Mouse (Mus musculus): ENCODE measurements at regions not wholly inside any gene's neighbourhood (a gene's known extent, or its start where the extent isn't known, plus 50 kb on each side); places are given as distances from the start of the nearest gene placed in this dataset.

DNA sequence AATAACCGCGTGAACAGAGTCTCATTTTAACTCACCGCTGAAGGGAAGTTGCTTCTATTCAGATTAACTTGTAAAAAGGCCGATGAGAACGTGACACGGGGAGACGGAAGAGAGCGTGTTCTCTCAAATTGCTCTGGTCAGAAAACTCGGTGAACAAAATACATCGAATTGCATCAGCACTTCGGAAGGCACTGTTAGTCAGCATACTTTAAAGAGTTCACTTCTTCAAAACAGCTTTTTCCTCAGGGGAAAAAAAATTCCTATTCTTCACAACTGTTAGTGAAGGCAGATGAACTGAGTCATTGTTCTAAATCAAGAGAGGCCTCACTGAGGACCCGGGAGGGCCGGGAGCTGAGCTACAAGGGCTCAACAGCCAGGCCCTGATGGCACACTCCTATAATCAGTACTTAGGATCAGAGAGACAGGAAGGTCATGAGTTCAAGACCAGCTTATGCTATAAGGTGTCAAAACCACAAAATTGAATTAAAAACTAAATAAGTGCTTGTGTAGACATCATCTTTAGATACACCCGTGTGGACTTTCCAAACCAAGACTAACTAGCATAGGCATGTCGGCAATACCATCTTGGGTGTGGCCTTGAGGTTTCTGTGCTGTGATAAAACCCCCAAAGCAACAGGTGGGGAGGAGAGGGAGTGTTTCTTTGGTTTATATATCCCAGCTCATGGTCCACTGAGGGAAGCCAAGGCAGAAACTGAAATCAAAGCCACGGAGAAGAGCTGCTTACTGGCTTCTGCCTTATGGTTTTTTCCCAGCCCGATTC is 131.2 kb upstream of the Dyrk2 start:
- H3K27ac ChIP-seq (ENCODE audit: insufficient read depth, low read length) = peak overlapping the region; percentile 89
- H3K4me3 ChIP-seq (ENCODE audit: insufficient read depth, low read length) = no peak overlapping the region
- TF ChIP-seq CTCF (IDR thresholded peaks at IDR 0.05; ENCODE audit: borderline replicate concordance, insufficient read depth, low read length) = no peak
- no peak for TF ChIP-seq POLR2A (IDR thresholded peaks at IDR 0.05; ENCODE audit: low read depth, low read length)
- peaks cover 6% of the 10 kb centered on the region; the same call in 1 of the 2 replicates for H3K4me1 ChIP-seq (ENCODE audit: control insufficient read depth, insufficient read depth, low read length)

DNA sequence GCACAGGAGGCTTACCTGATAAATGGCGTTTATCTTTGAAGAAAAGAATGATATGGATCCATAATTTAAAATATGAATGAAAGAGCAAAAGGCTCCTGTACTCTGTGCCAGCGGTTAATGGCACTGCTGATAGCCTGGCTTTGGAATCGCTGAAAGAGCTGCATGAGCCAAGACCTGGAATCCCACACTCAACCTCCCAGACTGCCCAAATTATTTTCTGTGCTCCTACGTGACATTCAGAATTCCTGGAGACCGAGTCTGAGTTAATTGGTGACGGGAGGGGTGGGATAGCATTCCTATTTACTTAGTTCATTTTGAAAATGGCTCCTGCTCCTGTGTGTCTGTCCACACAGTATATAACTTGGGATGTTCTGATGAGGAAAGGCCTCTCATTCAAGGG is 129.0 kb upstream of the Dyrk2 start:
- Histone ChIP-seq H3K27ac (ENCODE audit: insufficient read depth, low read length) (peak overlapping the region; percentile 45; the same call in 1 of the 2 replicates), H3K4me3 (ENCODE audit: insufficient read depth, low read length) (no peak overlapping the region), H3K4me1 (ENCODE audit: control insufficient read depth, insufficient read depth, low read length) (peaks cover 6% of the 10 kb centered on the region; the same call in 1 of the 2 replicates)
- no peak for TF ChIP-seq POLR2A (IDR thresholded peaks at IDR 0.05; ENCODE audit: low read depth, low read length)
- no peak for TF ChIP-seq CTCF (IDR thresholded peaks at IDR 0.05; ENCODE audit: borderline replicate concordance, insufficient read depth, low read length)

DNA sequence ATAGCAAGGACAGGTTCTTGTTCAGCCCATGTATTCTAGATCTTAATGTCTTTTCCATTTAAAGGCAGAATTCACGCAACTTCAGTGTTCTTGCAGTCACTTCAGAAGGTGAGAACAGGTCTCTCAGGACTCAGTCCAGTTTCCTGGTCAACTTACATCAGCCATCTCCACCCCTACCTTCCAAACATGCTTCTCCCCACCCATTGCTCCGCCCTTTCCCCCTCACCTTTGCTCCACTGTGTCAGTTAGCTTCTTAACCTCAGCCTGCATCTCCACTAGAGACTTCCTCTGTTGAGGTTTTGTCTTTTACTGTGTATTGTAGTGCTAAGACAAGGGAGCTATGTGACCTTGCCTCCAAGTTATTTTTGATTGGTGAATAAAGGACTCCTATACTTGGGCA is 127.0 kb upstream of the Dyrk2 start:
- Histone ChIP-seq H3K4me1 (ENCODE audit: control insufficient read depth, insufficient read depth, low read length) (peaks cover 6% of the 10 kb centered on the region; the same call in 1 of the 2 replicates), H3K27ac (ENCODE audit: insufficient read depth, low read length) (no peak overlapping the region), H3K4me3 (ENCODE audit: insufficient read depth, low read length) (no peak overlapping the region)
- TF ChIP-seq CTCF (IDR thresholded peaks at IDR 0.05; ENCODE audit: borderline replicate concordance, insufficient read depth, low read length) (no peak), POLR2A (IDR thresholded peaks at IDR 0.05; ENCODE audit: low read depth, low read length) (no peak)

DNA sequence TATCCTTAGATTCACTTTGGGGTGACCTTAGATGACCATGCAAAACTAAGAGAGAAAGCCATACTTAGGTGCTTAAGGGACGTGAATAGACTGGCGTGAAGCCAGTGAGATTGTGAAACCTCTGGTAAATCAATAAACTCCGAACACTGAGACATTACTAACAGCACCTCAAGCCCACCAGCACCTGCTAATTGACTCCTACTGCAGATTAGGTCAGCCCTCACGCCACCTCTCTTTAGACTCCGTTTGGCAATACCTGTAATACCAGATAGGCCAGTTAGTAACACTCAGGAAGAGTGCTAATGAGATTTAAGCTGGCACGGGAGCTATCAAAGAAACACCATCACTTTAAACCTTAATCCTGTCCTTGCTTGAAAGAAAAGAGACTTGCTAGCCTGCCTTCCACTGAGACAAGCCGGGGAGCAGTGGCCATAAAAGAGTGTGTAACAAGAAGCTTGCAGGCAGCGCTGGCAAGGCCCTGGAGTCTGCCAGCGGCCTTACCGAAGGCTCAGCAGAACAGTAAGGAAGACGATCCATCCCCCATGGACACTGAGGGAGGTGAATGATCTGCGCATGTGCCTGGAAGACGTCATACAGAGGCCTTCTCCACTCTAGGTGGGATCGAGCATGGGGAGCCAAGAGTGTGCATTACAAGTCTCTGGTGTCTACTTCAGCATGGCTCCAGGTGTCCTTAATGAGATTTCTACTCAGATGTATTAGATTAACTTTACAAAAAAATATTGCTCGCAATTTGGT is 124.0 kb upstream of the Dyrk2 start:
- no peak overlapping the region for H3K4me3 ChIP-seq (ENCODE audit: insufficient read depth, low read length)
- no peak overlapping the region for H3K27ac ChIP-seq (ENCODE audit: insufficient read depth, low read length)
- peaks cover 5% of the 10 kb centered on the region for H3K4me1 ChIP-seq (ENCODE audit: control insufficient read depth, insufficient read depth, low read length)
- TF ChIP-seq POLR2A (IDR thresholded peaks at IDR 0.05; ENCODE audit: low read depth, low read length) (no peak), CTCF (IDR thresholded peaks at IDR 0.05; ENCODE audit: borderline replicate concordance, insufficient read depth, low read length) (no peak)

DNA sequence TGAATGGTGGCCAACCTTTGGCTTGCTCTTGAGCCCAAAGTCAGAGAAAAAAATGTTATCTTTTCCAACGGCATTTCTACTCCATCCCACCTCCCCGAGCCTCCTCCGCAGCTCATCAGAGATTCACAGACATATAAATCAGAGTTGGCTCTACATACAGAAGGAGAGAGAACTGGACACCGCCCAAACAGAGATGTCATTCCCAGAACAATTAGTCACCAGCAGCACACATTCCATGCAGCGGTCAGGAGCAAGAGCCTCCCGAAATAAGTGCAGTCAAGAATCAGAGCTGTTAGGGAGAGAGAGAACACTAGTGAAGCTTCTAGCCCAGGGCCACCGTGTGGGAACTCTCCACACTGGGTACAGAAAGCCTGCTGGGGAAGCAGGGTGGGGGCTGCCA is 121.2 kb upstream of the Dyrk2 start:
- Histone ChIP-seq H3K4me1 (ENCODE audit: control insufficient read depth, insufficient read depth, low read length) (peaks cover 3% of the 10 kb centered on the region), H3K27ac (ENCODE audit: insufficient read depth, low read length) (peak overlapping the region; percentile 74), H3K4me3 (ENCODE audit: insufficient read depth, low read length) (no peak overlapping the region)
- TF ChIP-seq CTCF (IDR thresholded peaks at IDR 0.05; ENCODE audit: borderline replicate concordance, insufficient read depth, low read length) (no peak), POLR2A (IDR thresholded peaks at IDR 0.05; ENCODE audit: low read depth, low read length) (no peak)

DNA sequence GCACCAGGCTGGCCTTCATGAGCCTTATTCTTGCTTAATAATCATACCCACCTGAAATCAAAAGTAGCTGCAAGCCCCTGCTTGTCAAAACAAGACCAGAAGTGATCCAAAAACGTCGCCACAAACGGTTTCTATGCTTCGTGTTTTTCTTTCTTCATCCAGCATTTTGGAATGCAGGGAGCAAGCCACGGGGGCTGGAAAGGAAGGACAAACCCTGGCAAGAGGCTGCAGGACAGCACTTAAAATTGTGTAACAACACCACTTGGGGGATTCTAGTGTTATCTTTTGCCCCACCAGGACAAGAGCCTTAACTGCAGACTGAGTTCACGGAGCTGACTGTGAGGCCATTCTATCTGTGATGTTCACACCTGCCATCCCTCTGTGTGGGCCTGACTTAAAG is 120.5 kb upstream of the Dyrk2 start:
- Histone ChIP-seq H3K27ac (ENCODE audit: insufficient read depth, low read length) (peak overlapping the region; percentile 74), H3K4me1 (ENCODE audit: control insufficient read depth, insufficient read depth, low read length) (peaks cover 3% of the 10 kb centered on the region), H3K4me3 (ENCODE audit: insufficient read depth, low read length) (no peak overlapping the region)
- TF ChIP-seq CTCF (IDR thresholded peaks at IDR 0.05; ENCODE audit: borderline replicate concordance, insufficient read depth, low read length) (no peak), POLR2A (IDR thresholded peaks at IDR 0.05; ENCODE audit: low read depth, low read length) (no peak)

DNA sequence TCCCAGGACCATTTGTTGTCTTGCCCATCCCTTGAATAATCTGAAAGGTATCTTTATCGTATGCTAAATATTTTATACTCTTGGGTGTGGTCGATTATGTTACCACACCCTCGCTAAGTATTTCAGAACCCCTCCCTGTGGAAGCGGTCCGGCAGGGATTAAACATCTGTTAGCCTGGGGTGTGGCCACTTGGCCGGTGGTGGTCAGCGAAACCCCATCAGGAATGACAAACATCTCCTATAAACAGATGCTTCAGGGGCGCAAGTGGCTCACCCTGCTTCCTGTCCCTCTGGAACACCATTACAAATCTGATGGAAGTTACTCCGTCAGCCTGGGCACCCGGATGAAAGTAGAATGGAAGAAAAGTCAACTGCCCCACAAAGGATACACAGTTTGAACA is 119.8 kb upstream of the Dyrk2 start:
- TF ChIP-seq POLR2A (IDR thresholded peaks at IDR 0.05; ENCODE audit: low read depth, low read length) = no peak
- no peak for TF ChIP-seq CTCF (IDR thresholded peaks at IDR 0.05; ENCODE audit: borderline replicate concordance, insufficient read depth, low read length)
- H3K4me3 ChIP-seq (ENCODE audit: insufficient read depth, low read length) = no peak overlapping the region
- peaks cover 3% of the 10 kb centered on the region for H3K4me1 ChIP-seq (ENCODE audit: control insufficient read depth, insufficient read depth, low read length)
- peak overlapping the region; percentile 74; the same call in 1 of the 2 replicates for H3K27ac ChIP-seq (ENCODE audit: insufficient read depth, low read length)

DNA sequence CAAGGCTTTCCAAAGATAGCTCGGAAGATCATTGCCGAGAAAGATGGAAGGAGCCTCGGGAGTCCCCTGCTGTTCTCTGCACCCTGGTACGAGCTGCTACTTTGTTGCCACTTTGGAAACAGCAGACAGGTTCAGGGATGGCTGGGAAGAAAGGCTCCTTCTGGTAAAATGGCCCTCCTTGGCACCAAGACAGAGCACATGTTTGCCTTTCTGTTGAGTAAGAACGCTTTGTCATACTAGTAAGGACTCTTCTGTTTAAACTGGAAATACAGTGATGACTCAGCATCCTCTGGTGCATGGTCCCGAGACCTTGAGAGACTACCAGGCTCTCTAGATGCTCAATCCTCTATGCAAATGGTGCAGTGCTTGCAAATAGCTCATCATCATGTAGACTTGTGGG is 118.2 kb upstream of the Dyrk2 start:
- H3K4me1 ChIP-seq (ENCODE audit: control insufficient read depth, insufficient read depth, low read length) = peaks cover 3% of the 10 kb centered on the region
- no peak overlapping the region for H3K4me3 ChIP-seq (ENCODE audit: insufficient read depth, low read length)
- TF ChIP-seq POLR2A (IDR thresholded peaks at IDR 0.05; ENCODE audit: low read depth, low read length) (no peak), CTCF (IDR thresholded peaks at IDR 0.05; ENCODE audit: borderline replicate concordance, insufficient read depth, low read length) (no peak)
- 0 out of 2 replicates have a peak overlapping the region, but pooled peaks have one; percentile 15 for H3K27ac ChIP-seq (ENCODE audit: insufficient read depth, low read length)

DNA sequence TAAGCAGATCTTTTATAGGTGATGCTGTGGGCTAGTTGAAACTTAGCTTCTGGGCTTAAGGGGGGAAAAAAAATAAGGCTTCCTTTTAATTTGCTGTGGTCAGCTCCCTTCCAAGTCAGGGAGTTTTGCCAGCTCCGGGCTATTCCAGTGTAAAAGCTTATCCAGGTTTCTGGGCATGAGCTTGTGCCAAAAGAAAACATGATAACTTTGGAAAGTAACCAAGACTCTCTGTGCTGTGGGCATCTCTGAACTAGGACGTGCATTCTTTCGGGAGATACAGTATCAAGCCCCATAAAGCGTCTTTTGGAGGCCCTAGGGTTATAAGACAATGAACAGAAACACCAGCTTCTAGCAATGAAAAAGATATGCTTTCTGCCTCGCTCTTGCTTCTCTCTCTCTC is 114.6 kb upstream of the Dyrk2 start:
- TF ChIP-seq CTCF (IDR thresholded peaks at IDR 0.05; ENCODE audit: borderline replicate concordance, insufficient read depth, low read length) (no peak), POLR2A (IDR thresholded peaks at IDR 0.05; ENCODE audit: low read depth, low read length) (no peak)
- H3K4me3 ChIP-seq (ENCODE audit: insufficient read depth, low read length) = no peak overlapping the region
- H3K4me1 ChIP-seq (ENCODE audit: control insufficient read depth, insufficient read depth, low read length) = no peaks in the 10 kb centered on the region
- H3K27ac ChIP-seq (ENCODE audit: insufficient read depth, low read length) = no peak overlapping the region

DNA sequence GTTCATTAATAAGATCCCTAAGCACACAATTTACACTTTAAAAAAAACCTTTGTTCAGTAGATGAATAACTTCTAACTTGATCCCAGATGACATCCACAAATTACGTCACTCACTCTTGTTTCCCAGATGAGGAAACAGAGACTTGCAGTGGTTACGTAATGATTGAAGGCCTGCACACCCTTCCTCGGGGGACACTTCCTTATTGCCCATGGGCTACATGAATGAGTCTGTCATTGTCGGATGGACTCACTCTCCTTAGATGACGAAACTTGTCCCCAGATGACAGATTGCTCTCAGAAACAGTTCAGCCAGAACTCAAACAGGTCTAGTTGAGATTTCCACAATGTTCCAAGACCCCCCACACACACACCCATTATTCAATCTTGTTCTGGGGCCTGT is 111.4 kb upstream of the Dyrk2 start:
- H3K4me1 ChIP-seq (ENCODE audit: control insufficient read depth, insufficient read depth, low read length) = no peaks in the 10 kb centered on the region
- TF ChIP-seq CTCF (IDR thresholded peaks at IDR 0.05; ENCODE audit: borderline replicate concordance, insufficient read depth, low read length) = no peak
- no peak for TF ChIP-seq POLR2A (IDR thresholded peaks at IDR 0.05; ENCODE audit: low read depth, low read length)
- H3K4me3 ChIP-seq (ENCODE audit: insufficient read depth, low read length) = no peak overlapping the region
- no peak overlapping the region for H3K27ac ChIP-seq (ENCODE audit: insufficient read depth, low read length)

Measured in embryonic fibroblast, embryonic 13.5 days (primary cell).